Mouse (Mus musculus): Measurements from ENCODE around the gene Prrx2. TPM values are rescaled to one million over a fixed set of nuclear protein-coding genes. Genes with fewer than 3 reads are reported as not detected.

Gene Prrx2
- polyA plus RNA-seq, 1 experiment, result 2.6 TPM

- Histone ChIP-seq H3K27me3 (ENCODE audit: control insufficient read depth, insufficient read depth, low read length) (0 out of 2 replicates have a peak, but pooled peaks cover 8% of the 10 kb centered on the region), H3K27ac (ENCODE audit: insufficient read depth, low read depth, low read length) (no peak overlapping the region), H3K4me1 (ENCODE audit: control insufficient read depth, insufficient read depth, insufficient read length, low read length) (no peaks in the 10 kb centered on the region), H3K36me3 (ENCODE audit: control insufficient read depth, insufficient read depth, low read length) (no peaks in the 10 kb centered on the region), H3K4me3 (ENCODE audit: low read depth, low read length) (no peak overlapping the region)
- no peak for TF ChIP-seq POLR2A (IDR thresholded peaks at IDR 0.05; ENCODE audit: low read depth, low read length)
- no peak for TF ChIP-seq CTCF (IDR thresholded peaks at IDR 0.05; ENCODE audit: extremely low read depth, insufficient read length, insufficient replicate concordance, low read depth, low read length)
- 58% methylated on average over 3 of the region's 3 CpGs for WGBS
Observed at GRCm38 (mm10) chr2:30865426-30865825, 30.7 kb downstream of the Prrx2 start.

DNA sequence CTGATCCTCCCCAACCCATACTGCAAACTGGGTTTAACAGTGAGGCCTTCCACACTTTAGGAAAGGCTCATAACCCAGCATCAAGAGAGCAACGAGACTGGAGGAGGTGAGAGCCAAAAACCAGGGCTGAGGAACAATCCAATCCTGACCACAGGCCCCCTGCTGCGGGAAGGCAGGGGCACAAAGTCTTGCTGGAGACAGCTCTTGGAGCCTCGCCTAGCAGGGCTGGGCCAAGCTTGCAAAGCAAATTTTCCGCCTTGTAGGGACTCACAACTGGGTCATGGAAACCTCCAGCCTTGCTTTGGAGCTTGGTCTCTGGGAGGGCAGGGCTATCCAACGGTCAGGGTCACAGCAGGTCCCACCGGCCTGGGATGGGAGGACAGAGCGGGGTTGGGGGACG lies 36.1 kb downstream of the Prrx2 start:
- H3K4me3 ChIP-seq (ENCODE audit: low read depth, low read length), result no peak overlapping the region
- no peaks in the 10 kb centered on the region for H3K36me3 ChIP-seq (ENCODE audit: control insufficient read depth, insufficient read depth, low read length)
- H3K27me3 ChIP-seq (ENCODE audit: control insufficient read depth, insufficient read depth, low read length), result no peaks in the 10 kb centered on the region
- 70% methylated on average over 8 of the region's 8 CpGs for WGBS
- H3K4me1 ChIP-seq (ENCODE audit: control insufficient read depth, insufficient read depth, insufficient read length, low read length), result no peaks in the 10 kb centered on the region
- H3K27ac ChIP-seq (ENCODE audit: insufficient read depth, low read depth, low read length), result no peak overlapping the region
- TF ChIP-seq CTCF (IDR thresholded peaks at IDR 0.05; ENCODE audit: extremely low read depth, insufficient read length, insufficient replicate concordance, low read depth, low read length) (no peak), POLR2A (IDR thresholded peaks at IDR 0.05; ENCODE audit: low read depth, low read length) (no peak)

- Histone ChIP-seq H3K27ac (ENCODE audit: insufficient read depth, low read depth, low read length) (no peak overlapping the region), H3K27me3 (ENCODE audit: control insufficient read depth, insufficient read depth, low read length) (no peaks in the 10 kb centered on the region), H3K4me1 (ENCODE audit: control insufficient read depth, insufficient read depth, insufficient read length, low read length) (no peaks in the 10 kb centered on the region), H3K4me3 (ENCODE audit: low read depth, low read length) (no peak overlapping the region), H3K36me3 (ENCODE audit: control insufficient read depth, insufficient read depth, low read length) (no peaks in the 10 kb centered on the region)
- TF ChIP-seq CTCF (IDR thresholded peaks at IDR 0.05; ENCODE audit: extremely low read depth, insufficient read length, insufficient replicate concordance, low read depth, low read length) (no peak), POLR2A (IDR thresholded peaks at IDR 0.05; ENCODE audit: low read depth, low read length) (no peak)
- 80% methylated on average over 6 of the region's 6 CpGs for WGBS
Observed at GRCm38 (mm10) chr2:30872669-30873068, 37.9 kb downstream of the Prrx2 start.

GRCm38 (mm10) chr2:30874445-30874844 lies 39.7 kb downstream of the Prrx2 start:
- Histone ChIP-seq H3K27me3 (ENCODE audit: control insufficient read depth, insufficient read depth, low read length) (no peaks in the 10 kb centered on the region), H3K36me3 (ENCODE audit: control insufficient read depth, insufficient read depth, low read length) (no peaks in the 10 kb centered on the region), H3K27ac (ENCODE audit: insufficient read depth, low read depth, low read length) (no peak overlapping the region), H3K4me3 (ENCODE audit: low read depth, low read length) (no peak overlapping the region), H3K4me1 (ENCODE audit: control insufficient read depth, insufficient read depth, insufficient read length, low read length) (no peaks in the 10 kb centered on the region)
- WGBS, result 56% methylated on average over 10 of the region's 10 CpGs
- TF ChIP-seq CTCF (IDR thresholded peaks at IDR 0.05; ENCODE audit: extremely low read depth, insufficient read length, insufficient replicate concordance, low read depth, low read length) (no peak), POLR2A (IDR thresholded peaks at IDR 0.05; ENCODE audit: low read depth, low read length) (no peak)

DNA sequence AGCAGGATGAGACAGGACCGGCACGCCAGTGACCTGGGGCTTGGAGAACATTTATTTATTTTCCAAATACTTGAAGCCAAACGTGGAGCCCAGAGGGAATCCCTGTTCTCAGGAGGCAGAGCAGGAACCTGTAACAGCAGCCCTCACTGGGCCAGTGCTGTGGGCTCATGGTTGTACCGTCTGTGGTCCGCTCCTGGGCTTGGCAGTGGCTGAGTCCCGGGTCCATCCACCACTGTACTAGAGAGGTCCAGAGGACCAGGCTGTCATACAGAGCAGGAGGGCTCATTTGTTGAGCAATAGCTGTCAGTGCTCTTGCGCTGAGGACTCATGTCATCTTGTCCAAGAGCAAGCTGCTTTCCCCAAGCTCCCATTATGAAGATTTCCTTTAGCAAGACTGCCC lies 40.3 kb downstream of the Prrx2 start:
- Histone ChIP-seq H3K4me3 (ENCODE audit: low read depth, low read length) (no peak overlapping the region), H3K36me3 (ENCODE audit: control insufficient read depth, insufficient read depth, low read length) (no peaks in the 10 kb centered on the region), H3K27ac (ENCODE audit: insufficient read depth, low read depth, low read length) (no peak overlapping the region), H3K4me1 (ENCODE audit: control insufficient read depth, insufficient read depth, insufficient read length, low read length) (no peaks in the 10 kb centered on the region), H3K27me3 (ENCODE audit: control insufficient read depth, insufficient read depth, low read length) (no peaks in the 10 kb centered on the region)
- WGBS, result 70% methylated on average over 7 of the region's 7 CpGs
- TF ChIP-seq CTCF (IDR thresholded peaks at IDR 0.05; ENCODE audit: extremely low read depth, insufficient read length, insufficient replicate concordance, low read depth, low read length) (no peak), POLR2A (IDR thresholded peaks at IDR 0.05; ENCODE audit: low read depth, low read length) (no peak)

DNA sequence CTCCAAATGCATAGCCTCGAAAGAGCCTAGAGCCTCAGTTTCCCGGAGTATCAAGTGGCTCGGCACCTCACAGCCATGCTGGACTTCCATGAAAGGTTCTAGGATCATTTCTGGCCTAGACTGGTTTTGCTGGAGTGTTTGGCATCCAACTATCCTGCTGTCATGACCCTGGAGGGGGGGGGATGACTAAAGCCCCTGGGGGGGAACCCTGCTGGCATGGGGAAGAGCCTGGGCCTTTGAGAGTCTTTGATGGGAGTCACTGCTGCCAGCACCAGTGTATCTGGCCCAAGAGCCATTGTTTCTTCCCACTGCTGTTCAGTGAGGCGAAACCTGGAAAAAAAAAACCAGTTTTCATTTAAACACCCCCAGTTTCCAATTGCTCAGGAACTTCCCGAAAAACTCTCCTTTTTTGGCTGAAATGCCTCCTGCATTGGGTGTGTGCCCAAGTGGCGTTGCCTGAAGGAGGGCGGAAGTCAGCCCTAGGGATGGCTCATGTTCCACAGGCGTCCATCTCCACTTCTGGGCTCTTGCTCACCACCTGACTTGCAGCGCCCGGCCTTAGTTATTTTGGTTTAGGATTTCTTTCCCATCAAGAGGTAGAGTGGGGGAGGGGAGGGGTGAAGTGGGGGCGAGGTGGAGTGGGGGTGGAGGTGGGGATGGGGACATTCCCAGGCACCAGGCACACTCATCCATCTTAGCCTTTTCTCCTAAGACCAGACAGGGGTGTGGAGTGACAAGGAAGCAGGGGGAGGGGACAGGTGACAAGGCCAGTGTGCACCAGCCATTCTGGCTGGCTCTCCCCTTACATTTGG lies 41.1 kb downstream of the Prrx2 start:
- 65% methylated on average over 11 of the region's 11 CpGs for WGBS
- Histone ChIP-seq H3K27ac (ENCODE audit: insufficient read depth, low read depth, low read length) (no peak overlapping the region), H3K4me3 (ENCODE audit: low read depth, low read length) (no peak overlapping the region), H3K27me3 (ENCODE audit: control insufficient read depth, insufficient read depth, low read length) (no peaks in the 10 kb centered on the region), H3K4me1 (ENCODE audit: control insufficient read depth, insufficient read depth, insufficient read length, low read length) (no peaks in the 10 kb centered on the region), H3K36me3 (ENCODE audit: control insufficient read depth, insufficient read depth, low read length) (no peaks in the 10 kb centered on the region)
- TF ChIP-seq POLR2A (IDR thresholded peaks at IDR 0.05; ENCODE audit: low read depth, low read length), result no peak
- no peak for TF ChIP-seq CTCF (IDR thresholded peaks at IDR 0.05; ENCODE audit: extremely low read depth, insufficient read length, insufficient replicate concordance, low read depth, low read length)

GRCm38 (mm10) chr2:30879481-30879880 lies 44.7 kb downstream of the Prrx2 start:
- H3K36me3 ChIP-seq (ENCODE audit: control insufficient read depth, insufficient read depth, low read length), result no peaks in the 10 kb centered on the region
- WGBS, result 86% methylated on average over 15 of the region's 15 CpGs

More at GRCm38 (mm10) chr2:30879481-30879880, 44.7 kb downstream of the Prrx2 start:
- Histone ChIP-seq H3K27ac (ENCODE audit: insufficient read depth, low read depth, low read length) (no peak overlapping the region), H3K4me1 (ENCODE audit: control insufficient read depth, insufficient read depth, insufficient read length, low read length) (no peaks in the 10 kb centered on the region; the same call in 1 of the 2 replicates), H3K27me3 (ENCODE audit: control insufficient read depth, insufficient read depth, low read length) (no peaks in the 10 kb centered on the region), H3K4me3 (ENCODE audit: low read depth, low read length) (no peak overlapping the region)
- TF ChIP-seq POLR2A (IDR thresholded peaks at IDR 0.05; ENCODE audit: low read depth, low read length), result no peak
- TF ChIP-seq CTCF (IDR thresholded peaks at IDR 0.05; ENCODE audit: extremely low read depth, insufficient read length, insufficient replicate concordance, low read depth, low read length), result no peak

Measured in small intestine, adult 2 months (tissue).